Mouse (Mus musculus) heart, postnatal 0 days (tissue): ENCODE data around the gene Cdk14. TPM values are rescaled to one million over a fixed set of nuclear protein-coding genes. Genes with fewer than 3 reads are reported as not detected.

ENCODE experiments used
- ATAC-seq: fragments of 200-750 bp; cut with Nextera tagmentation; 2 replicates; pipeline ENCODE4 v1.8.0; 2017; ENCODE audit warnings: low read depth, moderate number of reproducible peaks, moderate library complexity; ENCODE audit not compliant: insufficient read depth
- DNase-seq: peaks from one replicate; pipeline ENCODE4 v3.0.0-alpha.2; 2016; ENCODE audit warnings: low spot score
- H3K27ac ChIP-seq: fragments of 300-500 bp; sonication (generic); 2 replicates; pipeline ENCODE4 v1.5.1; 2014; ENCODE audit warnings: low read depth, mild to moderate bottlenecking
- H3K27me3 ChIP-seq: fragments of 300-500 bp; sonication (generic); 2 replicates; pipeline ENCODE4 v1.6.1; 2014; ENCODE audit warnings: low read length, mixed read lengths; ENCODE audit not compliant: control insufficient read depth, insufficient read depth
- H3K36me3 ChIP-seq: fragments of 300-500 bp; sonication (generic); replicated peaks from 2 replicates; pipeline ENCODE4 v1.6.1; 2014; ENCODE audit warnings: low read length, mixed read lengths; ENCODE audit not compliant: control insufficient read depth, insufficient read depth
- H3K4me1 ChIP-seq: fragments of 300-500 bp; sonication (generic); 2 replicates; pipeline ENCODE4 v1.6.1; 2014; ENCODE audit warnings: antibody characterized with exemption; ENCODE audit not compliant: control insufficient read depth, insufficient read depth
- H3K4me2 ChIP-seq: fragments of 300-500 bp; sonication (generic); 2 replicates; pipeline ENCODE4 v1.6.1; 2014; ENCODE audit warnings: low read depth, mild to moderate bottlenecking, low read length, moderate library complexity
- H3K4me3 ChIP-seq: fragments of 300-500 bp; sonication (generic); 2 replicates; pipeline ENCODE4 v1.5.1; 2014; ENCODE audit warnings: low read depth, low read length
- H3K9ac ChIP-seq: fragments of 300-500 bp; sonication (generic); replicated peaks from 2 replicates; pipeline ENCODE4 v1.6.1; 2014; ENCODE audit warnings: low read depth, low read length, mixed read lengths
- H3K9me3 ChIP-seq: fragments of 300-500 bp; sonication (generic); replicated peaks from 2 replicates; pipeline ENCODE4 v1.6.1; 2016; ENCODE audit warnings: low read length; ENCODE audit not compliant: control insufficient read depth
- CTCF ChIP-seq: IDR thresholded peaks from 2 replicates; pipeline ENCODE4 v1.5.1; 2016; ENCODE audit warnings: antibody characterized with exemption, control low read depth, low read depth
- EP300 ChIP-seq: IDR thresholded peaks from 2 replicates; pipeline ENCODE4 v1.6.1; 2016; ENCODE audit warnings: antibody characterized with exemption, low read depth
- WGBS: fragments of 180-500 bp; shearing (Covaris S2); extraction: QIAGEN DNeasy Blood & Tissue Kit; methylation state at CpG from one replicate; pipeline ENCODE4 v1.1.7; 2014; 5-methylcytosine and 5-hydroxymethylcytosine counted together
- polyA plus RNA-seq: library from polyadenylated mRNA; unstranded; fragments of >200 nt; fragmentation: Nextera tagmentation; extraction: Ambion mirVana; gene quantifications from 2 replicates; pipeline ENCODE4 v1.2.1, GENCODE M21; 2015
- total RNA-seq: library from RNA; depleted of rRNA; stranded (reverse); fragments of >200 nt; gene quantifications from 2 replicates; pipeline ENCODE4 v1.2.3, GENCODE M21; 2014; ENCODE audit warnings: low replicate concordance

Gene Cdk14
- total and polyA plus RNA-seq, 2 experiments from 2014 or later, result 5.8 to 17.5 TPM

DNA sequence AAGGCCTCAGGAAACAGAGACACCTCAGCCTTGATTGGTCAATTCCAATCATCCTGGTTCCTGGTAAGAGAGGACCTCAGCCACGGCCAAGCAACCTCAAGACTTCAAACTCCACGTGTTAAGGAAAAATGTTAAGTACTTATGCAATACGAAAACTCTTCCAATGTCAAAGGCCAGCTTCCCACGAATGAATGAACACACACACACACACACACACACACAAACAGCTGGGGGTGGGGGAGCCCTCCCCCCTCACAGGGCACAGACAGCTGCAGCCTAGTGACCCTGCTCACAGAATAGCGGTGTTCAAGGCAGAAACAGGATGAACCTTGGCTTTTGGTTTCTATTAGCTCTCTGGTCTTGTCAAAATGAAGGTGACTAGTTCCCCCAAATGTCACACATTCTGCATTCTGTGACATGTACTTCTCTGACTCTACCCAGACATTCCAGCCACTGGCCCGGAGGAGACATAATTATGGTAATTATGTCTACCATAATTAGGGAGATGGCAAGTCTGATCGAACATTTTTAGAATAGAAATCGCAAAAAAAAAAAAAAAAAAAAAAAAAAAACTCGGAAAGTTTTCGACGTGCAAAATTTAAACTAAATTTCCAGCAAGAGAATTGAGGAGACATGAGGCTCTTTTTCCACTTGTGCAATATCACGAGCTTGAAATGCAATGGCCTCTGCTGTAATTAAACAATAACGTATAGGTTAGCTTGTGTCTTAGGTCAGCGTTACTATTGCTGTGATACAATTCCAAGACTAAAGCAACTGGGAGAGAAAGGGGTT, 54.6 kb downstream of the Cdk14 start:
- Histone ChIP-seq H3K9ac (no peak overlapping the region), H3K9me3 (no peaks in the 10 kb centered on the region), H3K27me3 (no peaks in the 10 kb centered on the region), H3K4me2 (no peak overlapping the region), H3K27ac (no peak overlapping the region), H3K4me1 (no peaks in the 10 kb centered on the region), H3K36me3 (no peaks in the 10 kb centered on the region), H3K4me3 (no peak overlapping the region)
- ATAC-seq (no peak), DNase-seq (no peak)
- no peak for TF ChIP-seq CTCF
- no peak for TF ChIP-seq EP300
- WGBS, result 81% methylated on average over 14 of the region's 14 CpGs

DNA sequence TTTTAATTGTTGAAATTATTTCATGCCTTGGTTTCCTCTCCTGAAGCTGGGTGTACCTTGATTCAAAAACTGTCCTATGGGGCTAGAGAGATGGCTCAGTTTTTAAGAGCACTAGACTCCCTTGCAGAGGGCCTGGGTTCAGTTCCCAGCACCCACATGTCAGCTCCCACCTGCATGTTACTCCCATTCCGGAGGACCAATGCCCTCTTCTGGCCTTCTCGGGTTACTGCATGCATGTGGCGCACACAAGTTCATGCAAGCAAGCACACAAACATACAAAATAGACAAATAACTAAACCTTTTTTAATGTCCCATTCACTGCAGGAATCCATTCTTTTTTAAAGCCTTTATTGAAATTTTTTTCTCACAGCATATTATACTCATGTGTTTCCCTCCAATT, 58.4 kb downstream of the Cdk14 start:
- 98% methylated on average over 3 of the region's 3 CpGs for WGBS
- H3K4me3 ChIP-seq, result no peak overlapping the region
- no peak overlapping the region for H3K27ac ChIP-seq
- H3K4me1 ChIP-seq, result peaks cover 8% of the 10 kb centered on the region
- no peak overlapping the region for H3K9ac ChIP-seq
- 0 out of 2 replicates have a peak, but pooled peaks cover 7% of the 10 kb centered on the region for H3K9me3 ChIP-seq
- ATAC-seq, result no peak
- TF ChIP-seq CTCF (peak; percentile 18; the same call in 1 of the 2 replicates), EP300 (no peak)
- H3K27me3 ChIP-seq, result no peaks in the 10 kb centered on the region
- H3K36me3 ChIP-seq, result no peaks in the 10 kb centered on the region
- no peak overlapping the region for H3K4me2 ChIP-seq
- no peak for DNase-seq

DNA sequence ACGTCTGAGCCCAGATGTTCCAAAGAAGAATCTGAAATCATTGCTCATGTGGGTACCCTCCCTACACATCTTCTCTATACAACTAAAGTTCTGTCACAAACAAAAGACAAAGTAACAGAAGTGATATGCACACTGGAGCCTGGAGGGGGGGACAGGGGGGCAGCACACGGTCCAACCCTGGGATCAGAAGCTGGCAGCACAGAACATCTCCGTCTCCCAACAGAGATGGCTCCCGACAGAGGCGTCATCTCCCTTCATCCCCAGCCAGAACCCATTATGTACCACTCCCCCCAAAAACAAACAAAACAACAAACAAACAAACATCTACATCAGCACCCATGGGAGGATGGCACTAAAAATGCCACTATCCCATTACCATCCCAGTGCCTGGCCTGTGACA, 59.8 kb downstream of the Cdk14 start:
- Histone ChIP-seq H3K9me3 (0 out of 2 replicates have a peak, but pooled peaks cover 7% of the 10 kb centered on the region), H3K27me3 (no peaks in the 10 kb centered on the region), H3K4me1 (peaks cover 8% of the 10 kb centered on the region), H3K9ac (no peak overlapping the region), H3K4me2 (no peak overlapping the region), H3K36me3 (no peaks in the 10 kb centered on the region), H3K27ac (no peak overlapping the region), H3K4me3 (no peak overlapping the region)
- WGBS, result 95% methylated on average over 5 of the region's 5 CpGs
- TF ChIP-seq CTCF (no peak), EP300 (no peak)
- ATAC-seq (no peak), DNase-seq (no peak)

DNA sequence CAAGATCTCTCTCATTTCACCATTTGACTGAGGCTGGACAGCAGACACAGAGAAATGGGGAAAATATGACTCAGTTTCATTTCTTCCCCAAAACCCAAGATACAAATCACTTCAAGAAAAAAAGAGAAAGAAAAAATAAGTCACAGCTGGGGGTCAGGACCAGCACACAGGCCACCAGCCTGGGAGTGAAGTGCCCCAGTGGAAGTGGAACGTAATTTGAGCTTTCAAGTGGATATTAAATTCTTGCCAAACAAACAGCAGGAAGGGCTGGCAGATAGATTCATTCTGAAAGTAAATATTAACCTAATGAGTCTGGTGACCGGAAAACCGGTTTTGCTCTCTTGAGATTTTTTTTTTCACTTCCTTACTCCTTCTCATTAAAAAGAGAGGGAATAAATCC, 60.2 kb downstream of the Cdk14 start:
- H3K9ac ChIP-seq, result no peak overlapping the region
- DNase-seq (no peak), ATAC-seq (no peak)
- H3K4me2 ChIP-seq, result no peak overlapping the region
- H3K4me3 ChIP-seq, result no peak overlapping the region
- H3K36me3 ChIP-seq, result no peaks in the 10 kb centered on the region
- WGBS, result 83% methylated on average over 3 of the region's 3 CpGs
- H3K27me3 ChIP-seq, result no peaks in the 10 kb centered on the region
- H3K9me3 ChIP-seq, result 0 out of 2 replicates have a peak, but pooled peaks cover 7% of the 10 kb centered on the region
- no peak overlapping the region for H3K27ac ChIP-seq
- TF ChIP-seq CTCF (no peak), EP300 (no peak)
- H3K4me1 ChIP-seq, result peaks cover 8% of the 10 kb centered on the region

DNA sequence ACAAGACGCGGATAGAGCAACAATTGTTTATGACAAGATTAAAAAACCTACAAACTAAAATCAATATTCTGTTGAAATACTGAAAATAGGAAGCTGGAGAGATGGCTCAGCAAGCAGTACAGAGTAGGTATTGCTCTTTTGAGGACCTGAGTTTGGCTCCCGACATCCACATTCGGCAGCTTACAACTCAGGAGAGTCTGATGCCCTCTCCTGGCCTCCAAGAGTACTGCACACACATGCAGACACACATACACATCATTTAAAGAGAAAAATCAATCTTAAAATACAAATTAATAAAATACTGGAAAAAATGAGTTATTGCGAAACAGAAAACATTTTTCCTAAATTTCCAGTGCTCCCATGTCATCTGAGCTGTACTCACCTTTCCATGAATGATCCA, 60.7 kb downstream of the Cdk14 start:
- H3K4me3 ChIP-seq, result no peak overlapping the region
- DNase-seq (no peak), ATAC-seq (no peak)
- no peak overlapping the region for H3K4me2 ChIP-seq
- H3K27me3 ChIP-seq, result no peaks in the 10 kb centered on the region
- no peak overlapping the region for H3K27ac ChIP-seq
- peak; percentile 11; the same call in 1 of the 2 replicates for TF ChIP-seq CTCF
- no peak for TF ChIP-seq EP300
- peaks cover 8% of the 10 kb centered on the region for H3K4me1 ChIP-seq
- WGBS, result 98% methylated on average over 5 of the region's 5 CpGs
- 0 out of 2 replicates have a peak, but pooled peaks cover 7% of the 10 kb centered on the region for H3K9me3 ChIP-seq
- no peak overlapping the region for H3K9ac ChIP-seq
- H3K36me3 ChIP-seq, result no peaks in the 10 kb centered on the region
